Mouse (Mus musculus): ENCODE results near the gene Por. TPM values are rescaled to one million over a fixed set of nuclear protein-coding genes. Genes with fewer than 3 reads are reported as not detected.

The Por gene
- polyA plus RNA-seq (2012; rRNA removed), result 86.2 and 98.1 TPM in 2 replicates

GRCm38 (mm10) chr5:135669741-135670275, at the start of gene Por:
Gene Por, plus strand, starts transcription at chr5:135670033.
- H3K27ac ChIP-seq (ENCODE audit: insufficient read depth, low read length), result no peak within 1 kb of the TSS
- H3K4me1 ChIP-seq (ENCODE audit: control insufficient read depth, insufficient read depth, low read length), result peaks cover 2% of the 10 kb centered on the region
- no peaks in the 10 kb centered on the region for H3K27me3 ChIP-seq (ENCODE audit: control insufficient read depth, insufficient read depth, low read length)
- WGBS, result 23% methylated on average over 9 of the region's 9 CpGs
- no peak within 1 kb of the TSS for H3K4me3 ChIP-seq (replicated peaks; ENCODE audit: insufficient read depth, low read depth, low read length)
- no peak for DNase-seq
- TF ChIP-seq CTCF (IDR thresholded peaks at IDR 0.05; ENCODE audit: borderline replicate concordance, insufficient read depth, low read depth, low read length) (no peak), POLR2A (IDR thresholded peaks at IDR 0.05; ENCODE audit: borderline replicate concordance, insufficient read depth, low read length) (no peak)

GRCm38 (mm10) chr5:135620526-135620925, 49.3 kb upstream of the Por start:
- no peak for DNase-seq
- no peak overlapping the region for H3K27ac ChIP-seq (ENCODE audit: insufficient read depth, low read length)
- 87% methylated on average over 9 of the region's 9 CpGs for WGBS
- TF ChIP-seq CTCF (IDR thresholded peaks at IDR 0.05; ENCODE audit: borderline replicate concordance, insufficient read depth, low read depth, low read length) (no peak), POLR2A (IDR thresholded peaks at IDR 0.05; ENCODE audit: borderline replicate concordance, insufficient read depth, low read length) (no peak)
- H3K4me1 ChIP-seq (ENCODE audit: control insufficient read depth, insufficient read depth, low read length), result no peaks in the 10 kb centered on the region
- no peaks in the 10 kb centered on the region for H3K27me3 ChIP-seq (ENCODE audit: control insufficient read depth, insufficient read depth, low read length)
- H3K4me3 ChIP-seq (replicated peaks; ENCODE audit: insufficient read depth, low read depth, low read length), result no peak overlapping the region

- DNase-seq, result no peak
- no peaks in the 10 kb centered on the region for H3K4me1 ChIP-seq (ENCODE audit: control insufficient read depth, insufficient read depth, low read length)
- TF ChIP-seq CTCF (IDR thresholded peaks at IDR 0.05; ENCODE audit: borderline replicate concordance, insufficient read depth, low read depth, low read length) (no peak), POLR2A (IDR thresholded peaks at IDR 0.05; ENCODE audit: borderline replicate concordance, insufficient read depth, low read length) (no peak)
- H3K27ac ChIP-seq (ENCODE audit: insufficient read depth, low read length), result no peak overlapping the region
- no peak overlapping the region for H3K4me3 ChIP-seq (replicated peaks; ENCODE audit: insufficient read depth, low read depth, low read length)
- no peaks in the 10 kb centered on the region for H3K27me3 ChIP-seq (ENCODE audit: control insufficient read depth, insufficient read depth, low read length)
- 73% methylated on average over 10 of the region's 10 CpGs for WGBS
These were observed 48.1 kb upstream of the Por start for GRCm38 (mm10) chr5:135621725-135622124.

- no peak for TF ChIP-seq POLR2A (IDR thresholded peaks at IDR 0.05; ENCODE audit: borderline replicate concordance, insufficient read depth, low read length)
- TF ChIP-seq CTCF (IDR thresholded peaks at IDR 0.05; ENCODE audit: borderline replicate concordance, insufficient read depth, low read depth, low read length), result no peak
- Histone ChIP-seq H3K27ac (ENCODE audit: insufficient read depth, low read length) (no peak overlapping the region), H3K4me1 (ENCODE audit: control insufficient read depth, insufficient read depth, low read length) (no peaks in the 10 kb centered on the region), H3K27me3 (ENCODE audit: control insufficient read depth, insufficient read depth, low read length) (no peaks in the 10 kb centered on the region), H3K4me3 (replicated peaks; ENCODE audit: insufficient read depth, low read depth, low read length) (no peak overlapping the region)
- DNase-seq, result no peak
- WGBS, result 79% methylated on average over 18 of the region's 18 CpGs
These were observed 46.7 kb upstream of the Por start for GRCm38 (mm10) chr5:135623006-135623563.

GRCm38 (mm10) chr5:135628916-135629315, 40.9 kb upstream of the Por start:
- no peaks in the 10 kb centered on the region for H3K4me1 ChIP-seq (ENCODE audit: control insufficient read depth, insufficient read depth, low read length)
- no peaks in the 10 kb centered on the region for H3K27me3 ChIP-seq (ENCODE audit: control insufficient read depth, insufficient read depth, low read length)
- DNase-seq, result peak in 1 of 2 experiments; percentile 34
- TF ChIP-seq CTCF (IDR thresholded peaks at IDR 0.05; ENCODE audit: borderline replicate concordance, insufficient read depth, low read depth, low read length) (no peak), POLR2A (IDR thresholded peaks at IDR 0.05; ENCODE audit: borderline replicate concordance, insufficient read depth, low read length) (no peak)
- peak overlapping the region; percentile 13 for H3K4me3 ChIP-seq (replicated peaks; ENCODE audit: insufficient read depth, low read depth, low read length)
- H3K27ac ChIP-seq (ENCODE audit: insufficient read depth, low read length), result no peak overlapping the region
- WGBS, result 25% methylated on average over 10 of the region's 10 CpGs

GRCm38 (mm10) chr5:135629401-135629800, 40.4 kb upstream of the Por start:
- no peak for DNase-seq
- H3K27ac ChIP-seq (ENCODE audit: insufficient read depth, low read length), result no peak overlapping the region
- no peak for TF ChIP-seq POLR2A (IDR thresholded peaks at IDR 0.05; ENCODE audit: borderline replicate concordance, insufficient read depth, low read length)
- no peak for TF ChIP-seq CTCF (IDR thresholded peaks at IDR 0.05; ENCODE audit: borderline replicate concordance, insufficient read depth, low read depth, low read length)
- H3K4me3 ChIP-seq (replicated peaks; ENCODE audit: insufficient read depth, low read depth, low read length), result no peak overlapping the region
- no peaks in the 10 kb centered on the region for H3K4me1 ChIP-seq (ENCODE audit: control insufficient read depth, insufficient read depth, low read length)
- 89% methylated on average over 3 of the region's 3 CpGs for WGBS
- no peaks in the 10 kb centered on the region for H3K27me3 ChIP-seq (ENCODE audit: control insufficient read depth, insufficient read depth, low read length)

- WGBS, result 19% methylated on average over 3 of the region's 3 CpGs
- Histone ChIP-seq H3K27ac (ENCODE audit: insufficient read depth, low read length) (no peak overlapping the region), H3K27me3 (ENCODE audit: control insufficient read depth, insufficient read depth, low read length) (no peaks in the 10 kb centered on the region), H3K4me3 (replicated peaks; ENCODE audit: insufficient read depth, low read depth, low read length) (no peak overlapping the region), H3K4me1 (ENCODE audit: control insufficient read depth, insufficient read depth, low read length) (no peaks in the 10 kb centered on the region)
- peak; percentile 40 to 55 for DNase-seq
- 0 out of 2 replicates have a peak, but pooled peaks have one; percentile 5 for TF ChIP-seq CTCF (IDR thresholded peaks at IDR 0.05; ENCODE audit: borderline replicate concordance, insufficient read depth, low read depth, low read length)
- TF ChIP-seq POLR2A (IDR thresholded peaks at IDR 0.05; ENCODE audit: borderline replicate concordance, insufficient read depth, low read length), result no peak
These were observed 39.2 kb upstream of the Por start for GRCm38 (mm10) chr5:135630598-135630997.

- no peaks in the 10 kb centered on the region for H3K27me3 ChIP-seq (ENCODE audit: control insufficient read depth, insufficient read depth, low read length)
- H3K4me1 ChIP-seq (ENCODE audit: control insufficient read depth, insufficient read depth, low read length), result no peaks in the 10 kb centered on the region
- WGBS, result 15% methylated on average over 24 of the region's 30 CpGs
- H3K27ac ChIP-seq (ENCODE audit: insufficient read depth, low read length), result peak within 1 kb of the TSS; percentile 67
- H3K4me3 ChIP-seq (replicated peaks; ENCODE audit: insufficient read depth, low read depth, low read length), result peak within 1 kb of the TSS; percentile 85
- TF ChIP-seq CTCF (IDR thresholded peaks at IDR 0.05; ENCODE audit: borderline replicate concordance, insufficient read depth, low read depth, low read length) (peak; percentile 44; the same call in 1 of the 2 replicates), POLR2A (IDR thresholded peaks at IDR 0.05; ENCODE audit: borderline replicate concordance, insufficient read depth, low read length) (peak; percentile 80)
- peak; percentile 96 to 98 for DNase-seq
These were observed 37.6 kb upstream of the Por start, which contains the start of gene Rhbdd2 for GRCm38 (mm10) chr5:135632117-135632796. Gene Rhbdd2, plus strand, starts transcription at chr5:135632618.

All from cerebellum, adult 2 months (tissue).